Mouse (Mus musculus) C2C12 (cell line): Measurements from ENCODE around the gene Zmym4. TPM values are rescaled to one million over a fixed set of nuclear protein-coding genes. Genes with fewer than 3 reads are reported as not detected.

Source experiments
- H3K27me3 ChIP-seq: one replicate; pipeline ENCODE4 v1.6.1; 2011; ENCODE audit not compliant: control insufficient read depth, insufficient read depth, insufficient read length
- H3K36me3 ChIP-seq: one replicate; pipeline ENCODE4 v1.6.1; 2011; ENCODE audit not compliant: control insufficient read depth, insufficient read depth
- H3K4me3 ChIP-seq: one replicate; pipeline ENCODE4 v1.5.1; 2011; ENCODE audit warnings: mild to moderate bottlenecking, control low read depth; ENCODE audit not compliant: poor library complexity, insufficient read depth, severe bottlenecking
- H3K79me2 ChIP-seq: one replicate; pipeline ENCODE4 v1.6.1; 2011; ENCODE audit not compliant: control insufficient read depth, insufficient read depth
- H3K79me3 ChIP-seq: one replicate; pipeline ENCODE4 v1.6.1; 2011; ENCODE audit warnings: low read depth, control low read depth
- H3ac ChIP-seq: one replicate; pipeline ENCODE3; 2011; ENCODE audit warnings: low read depth; ENCODE audit not compliant: control insufficient read depth, insufficient read length
- CEBPB ChIP-seq: IDR thresholded peaks from one replicate; pipeline ENCODE4 v1.6.1; 2011; ENCODE audit warnings: low read depth, mild to moderate bottlenecking, control low read depth, moderate library complexity
- CTCF ChIP-seq: IDR thresholded peaks from one replicate; pipeline ENCODE4 v1.5.1; 2011; ENCODE audit not compliant: control insufficient read depth, insufficient read depth, insufficient read length
- FOSL1 ChIP-seq: IDR thresholded peaks from one replicate; pipeline ENCODE4 v1.8.0; 2011; ENCODE audit warnings: mild to moderate bottlenecking, low read length; ENCODE audit not compliant: poor library complexity, insufficient read depth, severe bottlenecking
- MAX ChIP-seq: IDR thresholded peaks from one replicate; pipeline ENCODE4 v1.6.1; 2011; ENCODE audit warnings: mild to moderate bottlenecking, control low read depth
- MYOD1 ChIP-seq: IDR thresholded peaks from one replicate; pipeline ENCODE4 v1.6.1; 2011; ENCODE audit warnings: low read depth; ENCODE audit not compliant: control insufficient read depth, insufficient read length
- MYOG ChIP-seq: IDR thresholded peaks from one replicate; pipeline ENCODE4 v1.6.1; 2011; ENCODE audit not compliant: control insufficient read depth, insufficient read length; ENCODE audit errors: extremely low read depth
- USF1 ChIP-seq: IDR thresholded peaks from one replicate; pipeline ENCODE4 v1.6.1; 2011; ENCODE audit warnings: low read depth, mild to moderate bottlenecking, control low read depth, moderate library complexity
- polyA plus RNA-seq: library from polyadenylated mRNA; unstranded; fragments of >200 nt; fragmentation: generic; extraction: Trizol; gene quantifications from one replicate; pipeline ENCODE4 v1.2.1, GENCODE M21; 2012; ENCODE audit warnings: missing spikeins

Gene Zmym4
- polyA plus RNA-seq, 1 experiment, result 6.7 TPM

DNA sequence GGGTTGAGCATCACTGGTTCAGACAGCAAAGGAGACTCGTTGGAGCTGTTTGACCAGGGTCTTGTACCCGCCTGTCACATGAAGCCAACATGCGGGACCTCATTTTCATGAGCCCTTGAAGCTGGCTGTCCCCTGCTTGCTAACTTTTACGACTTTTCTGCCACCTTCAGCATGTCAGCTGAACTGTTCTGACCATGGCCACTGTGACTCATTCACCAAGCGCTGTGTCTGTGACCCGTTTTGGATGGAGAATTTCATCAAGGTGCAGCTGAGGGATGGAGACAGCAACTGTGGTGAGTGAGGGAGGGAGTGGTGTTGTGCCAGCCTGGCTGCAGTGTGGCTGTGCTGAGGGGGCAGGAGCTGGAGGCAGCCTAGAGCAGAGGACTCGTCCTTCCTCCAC, 121.0 kb downstream of the Zmym4 start:
- peaks cover 21% of the 10 kb centered on the region for H3K36me3 ChIP-seq
- no peaks in the 10 kb centered on the region for H3K79me2 ChIP-seq
- no peaks in the 10 kb centered on the region for H3K27me3 ChIP-seq
- no peaks in the 10 kb centered on the region for H3K79me3 ChIP-seq
- TF ChIP-seq MYOD1, result peak; percentile 38
- TF ChIP-seq CEBPB, result no peak
- TF ChIP-seq MAX, result peak; percentile 11
- no peak overlapping the region for H3K4me3 ChIP-seq
- no peak overlapping the region for H3ac ChIP-seq

DNA sequence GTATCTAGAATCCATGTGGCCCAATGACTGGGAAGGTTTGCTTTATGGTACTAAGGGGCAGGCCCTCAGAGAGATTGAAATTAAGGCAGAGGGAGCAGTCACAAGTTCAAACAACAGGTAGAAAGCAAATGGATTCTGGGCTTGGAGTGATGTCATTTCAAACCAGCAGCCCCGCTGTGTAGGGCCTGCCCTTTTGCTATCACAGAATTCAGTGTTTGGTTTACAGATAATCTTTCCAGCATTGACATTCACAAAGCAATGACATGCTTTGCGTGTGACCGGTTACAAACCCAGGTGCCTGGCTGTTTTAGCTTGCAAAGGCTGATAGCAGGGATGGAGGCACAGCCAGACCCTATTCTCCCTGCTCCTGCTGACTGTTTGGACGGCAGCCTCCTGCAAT, 122.3 kb downstream of the Zmym4 start:
- no peak overlapping the region for H3K4me3 ChIP-seq
- no peak overlapping the region for H3ac ChIP-seq
- H3K79me3 ChIP-seq, result no peaks in the 10 kb centered on the region
- H3K79me2 ChIP-seq, result no peaks in the 10 kb centered on the region
- TF ChIP-seq MYOD1, result no peak
- no peak for TF ChIP-seq CEBPB
- TF ChIP-seq FOSL1, result no peak
- TF ChIP-seq MYOG, result no peak
- no peak for TF ChIP-seq USF1
- TF ChIP-seq CTCF, result no peak
- no peak for TF ChIP-seq MAX
- H3K27me3 ChIP-seq, result no peaks in the 10 kb centered on the region
- H3K36me3 ChIP-seq, result peaks cover 17% of the 10 kb centered on the region

DNA sequence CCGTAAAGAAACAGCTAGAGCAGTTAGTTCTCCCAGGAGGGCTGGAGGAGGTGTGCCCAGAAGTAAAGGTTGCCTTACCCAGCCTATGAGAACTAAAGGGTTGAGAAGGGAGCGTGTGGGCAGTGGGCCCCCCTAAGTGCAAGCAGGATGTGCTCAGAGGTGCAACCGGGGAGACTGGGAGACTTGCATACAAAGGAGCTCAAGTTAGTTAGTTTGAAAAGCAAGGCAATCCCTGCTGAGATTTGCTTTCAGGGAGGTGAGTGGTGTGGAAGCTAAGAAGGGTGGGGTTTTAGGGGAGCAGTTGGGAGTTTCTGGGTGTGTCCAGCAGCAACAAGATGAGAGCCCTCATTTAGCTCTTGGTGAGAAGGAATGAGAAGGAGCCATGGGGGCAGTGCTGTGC, 125.0 kb downstream of the Zmym4 start:
- Histone ChIP-seq H3ac (no peak overlapping the region), H3K4me3 (no peak overlapping the region), H3K27me3 (no peaks in the 10 kb centered on the region), H3K36me3 (peaks cover 21% of the 10 kb centered on the region), H3K79me2 (no peaks in the 10 kb centered on the region), H3K79me3 (no peaks in the 10 kb centered on the region)
- TF ChIP-seq MAX (no peak), USF1 (no peak), CTCF (no peak), FOSL1 (no peak), MYOD1 (no peak), MYOG (no peak), CEBPB (no peak)

DNA sequence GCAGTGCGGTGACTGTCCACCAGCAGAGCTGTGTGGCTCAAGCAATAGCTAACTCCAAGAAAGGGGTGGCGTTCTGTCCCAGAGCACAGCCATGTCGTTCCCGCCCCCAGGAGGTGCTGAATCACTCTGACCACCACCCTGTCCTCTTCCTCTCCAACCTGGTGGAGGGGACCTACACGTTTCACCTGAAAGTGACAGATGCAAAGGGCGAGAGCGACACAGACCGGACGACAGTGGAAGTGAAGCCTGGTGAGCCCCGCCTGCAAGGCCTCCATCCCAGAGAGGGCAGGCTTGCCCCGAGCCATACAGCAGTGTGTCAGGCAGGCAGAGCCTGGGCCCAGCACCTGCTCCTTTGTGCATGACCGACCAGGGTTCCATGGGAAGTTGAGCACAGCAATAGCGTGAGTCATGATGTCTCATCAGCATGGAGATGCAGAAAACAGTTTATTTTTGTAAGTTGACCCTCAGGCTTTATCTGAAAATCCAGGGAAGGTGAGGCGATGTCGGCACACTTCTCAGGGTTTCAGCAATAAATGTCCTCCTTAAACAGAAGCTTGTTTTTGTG, 126.9 kb downstream of the Zmym4 start:
- no peak for TF ChIP-seq USF1
- no peak for TF ChIP-seq CEBPB
- peak; percentile 85 for TF ChIP-seq MYOD1
- no peak for TF ChIP-seq MAX
- no peak for TF ChIP-seq CTCF
- no peak for TF ChIP-seq MYOG
- peak; percentile 59 for TF ChIP-seq FOSL1
- Histone ChIP-seq H3K36me3 (peaks cover 19% of the 10 kb centered on the region), H3ac (no peak overlapping the region), H3K4me3 (no peak overlapping the region), H3K79me2 (no peaks in the 10 kb centered on the region), H3K79me3 (no peaks in the 10 kb centered on the region), H3K27me3 (no peaks in the 10 kb centered on the region)

DNA sequence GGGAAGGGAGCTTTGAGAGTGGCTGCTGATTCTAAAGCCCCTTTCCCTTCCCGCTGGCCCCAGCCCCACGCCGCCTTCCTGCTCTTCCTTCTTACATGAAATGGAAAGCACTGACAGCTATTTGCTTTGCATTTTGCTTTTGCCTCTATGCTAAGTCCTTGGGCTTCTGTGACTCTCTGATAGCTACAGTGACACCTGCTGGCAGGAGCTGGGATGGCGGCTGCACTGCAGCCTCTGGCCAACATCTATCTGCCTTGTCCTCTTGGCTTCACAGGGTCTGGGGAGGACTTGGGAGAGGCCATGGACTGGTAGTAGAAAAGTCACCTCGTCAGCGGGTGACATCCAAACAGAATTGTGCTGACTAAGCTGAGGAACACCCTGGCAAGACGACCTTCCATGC, 128.1 kb downstream of the Zmym4 start:
- Histone ChIP-seq H3K79me2 (no peaks in the 10 kb centered on the region), H3K79me3 (no peaks in the 10 kb centered on the region), H3K27me3 (no peaks in the 10 kb centered on the region), H3ac (no peak overlapping the region), H3K4me3 (no peak overlapping the region), H3K36me3 (peaks cover 17% of the 10 kb centered on the region)
- TF ChIP-seq CTCF, result peak; percentile 79
- TF ChIP-seq MAX, result no peak

- no peak overlapping the region for H3K4me3 ChIP-seq
- no peak overlapping the region for H3ac ChIP-seq
- H3K27me3 ChIP-seq, result no peaks in the 10 kb centered on the region
- H3K79me2 ChIP-seq, result no peaks in the 10 kb centered on the region
- no peaks in the 10 kb centered on the region for H3K79me3 ChIP-seq
- TF ChIP-seq CEBPB, result no peak
- no peak for TF ChIP-seq MYOG
- TF ChIP-seq FOSL1, result no peak
- TF ChIP-seq USF1, result no peak
- TF ChIP-seq MAX, result no peak
- no peak for TF ChIP-seq CTCF
- TF ChIP-seq MYOD1, result no peak
- H3K36me3 ChIP-seq, result peaks cover 17% of the 10 kb centered on the region
These were observed 129.1 kb downstream of the Zmym4 start for GRCm38 (mm10) chr4:126838799-126839198.
